Mouse (Mus musculus) kidney, postnatal 36 days (tissue): ENCODE data around the gene Stmn3.
A peak's percentile ranks its signal among the peaks of the same experiment; 100 is the strongest.

Experiments
- DNase-seq, 2 experiments: peaks; one replicate each; pipeline ENCODE4 v3.0.0; 2021 to 2022; ENCODE audit warnings: mixed read lengths in 2 of 2

Stmn3 gene

GRCm38 (mm10) chr2:181279968-181280367 is 34.3 kb downstream of the Stmn3 start:
- no peak for DNase-seq

- DNase-seq = no peak
Observed at GRCm38 (mm10) chr2:181277866-181278265, 36.4 kb downstream of the Stmn3 start.

GRCm38 (mm10) chr2:181276766-181277165 is 37.5 kb downstream of the Stmn3 start:
- DNase-seq = peak; percentile 56 to 80

GRCm38 (mm10) chr2:181274639-181275038 is 39.7 kb downstream of the Stmn3 start:
- DNase-seq = no peak

GRCm38 (mm10) chr2:181273829-181274228 is 40.5 kb downstream of the Stmn3 start:
- DNase-seq = no peak

- peak in 1 of 2 experiments; percentile 62 for DNase-seq
Observed at GRCm38 (mm10) chr2:181272092-181272491, 42.2 kb downstream of the Stmn3 start.

GRCm38 (mm10) chr2:181266839-181267238 is 47.5 kb downstream of the Stmn3 start:
- DNase-seq = no peak
